Comparison of ENCODE assay signal across 9 mouse cellular contexts in the genomic region with DNA sequence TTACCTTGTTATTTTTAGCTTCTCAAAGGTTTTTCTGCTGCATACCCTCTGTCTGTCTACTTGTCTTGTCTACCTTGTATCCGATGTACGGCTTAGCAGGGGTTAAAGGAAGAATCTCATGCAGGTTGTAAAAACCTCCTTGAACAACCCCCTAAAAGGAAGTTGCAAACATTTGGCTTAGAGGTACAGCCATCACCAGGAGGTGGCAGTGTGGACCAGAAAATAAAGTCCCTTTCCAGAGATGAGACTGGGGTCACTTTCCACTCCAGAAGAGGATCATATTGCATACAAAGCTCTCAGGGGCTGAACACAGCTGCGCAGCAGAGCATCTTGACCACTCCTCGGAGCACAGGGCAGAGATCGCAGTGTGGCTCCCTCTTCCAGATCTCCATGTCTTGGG.
DNase-seq lines count a peak whose midpoint lies in the region; ATAC-seq lines count a peak whose summit lies in the region.
"Had no signal": no experiment of that assay in that cellular context is flagged by ENCODE, and none has a peak within 500 bp of the region (broad histone marks: within the 10 kb centered on the region; RNA-seq: fewer than 3 reads in every experiment).

No protein-coding gene starts in this region.

- H3K4me2 ChIP-seq in hindbrain, embryonic 12.5 days (replicated peaks): no peak overlapping the region
- H3K4me2 ChIP-seq in stomach, embryonic 14.5 days (replicated peaks; ENCODE audit: low read depth, low read length): no peak overlapping the region
- H3K4me2 ChIP-seq: stomach, embryonic 15.5 days had no signal

- H3K27me3 ChIP-seq in hindbrain, embryonic 12.5 days: peaks cover 31% of the 10 kb centered on the region
- peaks cover 42% of the 10 kb centered on the region for H3K27me3 ChIP-seq in midbrain, embryonic 10.5 days (ENCODE audit: low read depth, poor library complexity, severe bottlenecking)
- H3K27me3 ChIP-seq in stomach, embryonic 14.5 days (ENCODE audit: control insufficient read depth, insufficient read depth, low read length): no peaks in the 10 kb centered on the region
- H3K27me3 ChIP-seq: stomach, embryonic 15.5 days had no signal

- no peaks in the 10 kb centered on the region for H3K9me3 ChIP-seq in hindbrain, embryonic 12.5 days (replicated peaks)
- H3K9me3 ChIP-seq in midbrain, embryonic 10.5 days (replicated peaks): no peaks in the 10 kb centered on the region
- no peaks in the 10 kb centered on the region for H3K9me3 ChIP-seq in stomach, embryonic 14.5 days (ENCODE audit: control insufficient read depth, low read depth, low read length)
- H3K9me3 ChIP-seq: stomach, embryonic 15.5 days had no signal

- no peak overlapping the region for H3K27ac ChIP-seq in hindbrain, embryonic 12.5 days
- no peak overlapping the region for H3K27ac ChIP-seq in midbrain, embryonic 10.5 days (replicated peaks)
- H3K27ac ChIP-seq in stomach, embryonic 14.5 days (ENCODE audit: low read length): no peak overlapping the region
- H3K27ac ChIP-seq: stomach, embryonic 15.5 days had no signal

- ATAC-seq in cerebellum, adult (ENCODE audit: insufficient number of reproducible peaks, low FRiP score, low TSS enrichment): 0 out of 2 replicates have a peak, but pooled peaks have one; percentile 31
- ATAC-seq in hindbrain, embryonic 12.5 days (ENCODE audit: low FRiP score): peak; percentile 67
- ATAC-seq in stomach, embryonic 14.5 days (ENCODE audit: insufficient number of reproducible peaks, insufficient read depth, low FRiP score, low read depth): peak; percentile 62; the same call in 1 of the 2 replicates

- no peaks in the 10 kb centered on the region for H3K36me3 ChIP-seq in hindbrain, embryonic 12.5 days
- H3K36me3 ChIP-seq in midbrain, embryonic 10.5 days: no peaks in the 10 kb centered on the region
- no peaks in the 10 kb centered on the region for H3K36me3 ChIP-seq in stomach, embryonic 14.5 days (ENCODE audit: control insufficient read depth, insufficient read depth, low read length)
- H3K36me3 ChIP-seq: stomach, embryonic 15.5 days had no signal

- H3K4me3 ChIP-seq in hindbrain, embryonic 12.5 days: no peak overlapping the region
- no peak overlapping the region for H3K4me3 ChIP-seq in midbrain, embryonic 10.5 days
- no peak overlapping the region for H3K4me3 ChIP-seq in stomach, embryonic 14.5 days (ENCODE audit: low read depth, low read length)
- H3K4me3 ChIP-seq: stomach, embryonic 15.5 days had no signal

- DNase-seq in cerebellum, adult 9-11 months: no peak
- DNase-seq in ES-CJ7 (ENCODE audit: low read depth, low spot score): peak; percentile 83
- peak; percentile 92 for DNase-seq in embryo, embryonic 10 days (ENCODE audit: low spot score)
- DNase-seq in left cerebral cortex, postnatal 10 days (ENCODE audit: extremely low spot score in 1 of 2, low spot score in 2 of 2): peak; percentile 30 to 49
- peak; percentile 74 for DNase-seq in midbrain, embryonic 10.5 days (ENCODE audit: low spot score)

- H3K9ac ChIP-seq in hindbrain, embryonic 12.5 days: no peak overlapping the region
- no peak overlapping the region for H3K9ac ChIP-seq in stomach, embryonic 14.5 days (replicated peaks; ENCODE audit: low read depth, low read length)
- H3K9ac ChIP-seq: stomach, embryonic 15.5 days had no signal

- intact Hi-C loops in left cerebral cortex, postnatal 10 days (cut with DNase I): no loop called here

- WGBS in hindbrain, embryonic 12.5 days: 16% methylated on average over 5 of the region's 5 CpGs
- 17% methylated on average over 5 of the region's 5 CpGs for WGBS in midbrain, embryonic 10.5 days
- 17% methylated on average over 5 of the region's 5 CpGs for whole genome bisulfite sequencing in stomach, embryonic 14.5 days

- no peaks in the 10 kb centered on the region for H3K4me1 ChIP-seq in hindbrain, embryonic 12.5 days
- peaks cover 15% of the 10 kb centered on the region for H3K4me1 ChIP-seq in midbrain, embryonic 10.5 days
- H3K4me1 ChIP-seq in stomach, embryonic 14.5 days (ENCODE audit: control insufficient read depth, insufficient read depth, low read length): no peaks in the 10 kb centered on the region
- H3K4me1 ChIP-seq: stomach, embryonic 15.5 days had no signal
